Mouse (Mus musculus): Measurements from ENCODE around the gene Ap2s1. TPM values are rescaled to one million over a fixed set of nuclear protein-coding genes. Genes with fewer than 3 reads are reported as not detected.

Gene Ap2s1
- polyA plus RNA-seq, 1 experiment from 2014 or later: 431 TPM

GRCm38 (mm10) chr7:16781816-16782554 lies 43.8 kb downstream of the Ap2s1 start:
- Histone ChIP-seq H3K36me3 (no peaks in the 10 kb centered on the region), H3K4me3 (replicated peaks) (peak overlapping the region; percentile 55), H3K27ac (replicated peaks) (no peak overlapping the region), H3K9me3 (replicated peaks) (no peaks in the 10 kb centered on the region), H3K9ac (replicated peaks) (peak overlapping the region; percentile 62), H3K4me2 (peak overlapping the region; percentile 100), H3K4me1 (peaks cover 43% of the 10 kb centered on the region), H3K27me3 (replicated peaks) (0 out of 2 replicates have a peak, but pooled peaks cover 9% of the 10 kb centered on the region)
- 2% methylated on average over 57 of the region's 60 CpGs for WGBS
- peak; percentile 19 for ATAC-seq (ENCODE audit: low FRiP score)

GRCm38 (mm10) chr7:16782555-16783125 lies 44.4 kb downstream of the Ap2s1 start:
- H3K4me1 ChIP-seq: peaks cover 43% of the 10 kb centered on the region
- H3K36me3 ChIP-seq: no peaks in the 10 kb centered on the region
- H3K27me3 ChIP-seq (replicated peaks): 0 out of 2 replicates have a peak, but pooled peaks cover 9% of the 10 kb centered on the region
- 8% methylated on average over 11 of the region's 11 CpGs for WGBS
- no peak overlapping the region for H3K27ac ChIP-seq (replicated peaks)
- H3K9me3 ChIP-seq (replicated peaks): no peaks in the 10 kb centered on the region
- ATAC-seq (ENCODE audit: low FRiP score): no peak
- H3K9ac ChIP-seq (replicated peaks): no peak overlapping the region
- peak overlapping the region; percentile 100 for H3K4me2 ChIP-seq
- H3K4me3 ChIP-seq (replicated peaks): peak overlapping the region; percentile 55

DNA sequence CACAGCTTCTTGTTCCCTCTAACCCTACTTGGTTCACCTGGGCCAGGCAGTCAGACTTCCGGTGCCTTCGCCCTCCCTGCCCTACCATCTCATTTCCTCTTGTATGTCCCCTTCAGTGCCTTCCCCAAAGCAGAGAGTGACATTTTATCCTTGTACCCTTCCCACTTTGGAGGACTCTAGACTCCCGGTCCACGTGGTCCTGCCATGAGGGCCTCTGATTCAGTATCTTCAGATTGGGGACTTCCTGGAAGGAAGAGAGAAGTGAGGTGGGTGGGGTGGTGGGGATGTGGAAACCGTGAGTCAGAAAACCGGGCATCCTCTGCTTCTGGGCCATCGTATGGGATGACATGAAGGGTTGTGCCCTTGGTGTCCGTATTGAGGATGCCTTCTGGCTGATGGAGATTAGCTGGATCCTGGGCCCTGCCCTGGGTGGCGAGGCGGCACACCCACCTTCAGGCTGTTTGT lies 45.0 kb downstream of the Ap2s1 start:
- H3K4me1 ChIP-seq: peaks cover 43% of the 10 kb centered on the region
- no peak for ATAC-seq (ENCODE audit: low FRiP score)
- no peak overlapping the region for H3K9ac ChIP-seq (replicated peaks)
- 0 out of 2 replicates have a peak, but pooled peaks cover 9% of the 10 kb centered on the region for H3K27me3 ChIP-seq (replicated peaks)
- 30% methylated on average over 10 of the region's 10 CpGs for WGBS
- peak overlapping the region; percentile 55 for H3K4me3 ChIP-seq (replicated peaks)
- H3K9me3 ChIP-seq (replicated peaks): no peaks in the 10 kb centered on the region
- no peak overlapping the region for H3K27ac ChIP-seq (replicated peaks)
- H3K4me2 ChIP-seq: peak overlapping the region; percentile 100
- H3K36me3 ChIP-seq: no peaks in the 10 kb centered on the region

DNA sequence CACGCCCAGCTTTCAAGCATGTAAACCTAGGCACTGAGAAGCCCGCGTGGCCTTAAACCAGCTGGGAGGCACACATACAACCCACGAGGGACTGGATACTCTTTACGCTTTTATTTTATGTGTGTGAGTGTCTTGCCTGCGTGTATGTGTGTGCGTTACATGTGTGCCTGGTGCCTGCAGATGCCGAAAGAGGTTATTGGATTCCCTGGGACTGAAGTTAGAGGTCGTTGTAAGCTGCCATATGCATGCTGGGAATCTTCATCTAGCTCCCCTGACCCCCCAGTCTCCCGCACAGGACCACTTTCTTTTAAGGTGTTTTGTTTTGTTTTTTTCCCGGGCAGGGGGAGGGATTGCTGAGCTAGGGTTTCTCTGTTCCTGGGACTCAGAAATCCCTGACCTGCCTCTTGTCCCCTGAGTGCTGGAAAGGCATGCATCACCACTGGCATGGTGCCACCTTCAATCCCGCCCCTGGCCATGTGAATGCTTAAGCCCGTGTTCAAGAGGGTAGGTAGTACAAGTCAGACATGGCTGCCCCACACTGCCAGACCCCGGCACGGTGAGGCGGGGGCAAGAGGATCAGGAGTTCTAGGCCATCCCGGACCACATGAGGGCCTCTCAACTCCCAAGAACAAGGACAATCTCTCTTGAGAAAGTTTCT lies 45.7 kb downstream of the Ap2s1 start:
- Histone ChIP-seq H3K4me1 (peaks cover 43% of the 10 kb centered on the region), H3K9me3 (replicated peaks) (no peaks in the 10 kb centered on the region), H3K4me3 (replicated peaks) (peak overlapping the region; percentile 55; the same call in 1 of the 2 replicates), H3K9ac (replicated peaks) (no peak overlapping the region), H3K4me2 (peak overlapping the region; percentile 100), H3K27me3 (replicated peaks) (0 out of 2 replicates have a peak, but pooled peaks cover 9% of the 10 kb centered on the region), H3K27ac (replicated peaks) (no peak overlapping the region), H3K36me3 (no peaks in the 10 kb centered on the region)
- 41% methylated on average over 17 of the region's 17 CpGs for WGBS
- no peak for ATAC-seq (ENCODE audit: low FRiP score)

DNA sequence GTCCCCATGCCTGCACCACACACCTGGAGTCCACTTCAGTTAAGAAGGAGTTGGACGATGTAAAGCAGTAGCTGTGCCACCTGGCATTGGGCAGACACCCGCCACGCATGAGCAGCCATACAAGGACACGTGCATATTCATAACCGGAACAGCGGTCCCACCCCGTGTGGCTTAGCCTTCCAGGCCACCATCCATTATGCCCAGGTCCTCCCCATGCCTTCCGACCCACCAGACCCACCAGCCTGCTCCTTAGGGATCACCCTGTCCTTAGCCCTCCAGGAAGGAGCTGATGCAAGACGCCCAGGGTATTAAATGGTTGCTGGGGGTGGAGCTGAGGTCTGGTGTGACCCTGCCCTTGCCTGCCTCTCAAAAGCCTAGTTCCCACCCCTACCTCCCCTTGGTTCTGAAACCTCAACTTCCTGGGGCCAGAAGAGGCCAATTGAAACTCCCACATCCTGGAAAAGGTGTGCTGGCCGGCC lies 46.3 kb downstream of the Ap2s1 start:
- H3K36me3 ChIP-seq: no peaks in the 10 kb centered on the region
- H3K27me3 ChIP-seq (replicated peaks): 0 out of 2 replicates have a peak, but pooled peaks cover 9% of the 10 kb centered on the region
- WGBS: 65% methylated on average over 10 of the region's 10 CpGs
- no peak overlapping the region for H3K4me2 ChIP-seq
- no peak overlapping the region for H3K27ac ChIP-seq (replicated peaks)
- no peak overlapping the region for H3K9ac ChIP-seq (replicated peaks)
- H3K4me1 ChIP-seq: peaks cover 43% of the 10 kb centered on the region
- H3K9me3 ChIP-seq (replicated peaks): no peaks in the 10 kb centered on the region
- ATAC-seq (ENCODE audit: low FRiP score): no peak
- no peak overlapping the region for H3K4me3 ChIP-seq (replicated peaks)

DNA sequence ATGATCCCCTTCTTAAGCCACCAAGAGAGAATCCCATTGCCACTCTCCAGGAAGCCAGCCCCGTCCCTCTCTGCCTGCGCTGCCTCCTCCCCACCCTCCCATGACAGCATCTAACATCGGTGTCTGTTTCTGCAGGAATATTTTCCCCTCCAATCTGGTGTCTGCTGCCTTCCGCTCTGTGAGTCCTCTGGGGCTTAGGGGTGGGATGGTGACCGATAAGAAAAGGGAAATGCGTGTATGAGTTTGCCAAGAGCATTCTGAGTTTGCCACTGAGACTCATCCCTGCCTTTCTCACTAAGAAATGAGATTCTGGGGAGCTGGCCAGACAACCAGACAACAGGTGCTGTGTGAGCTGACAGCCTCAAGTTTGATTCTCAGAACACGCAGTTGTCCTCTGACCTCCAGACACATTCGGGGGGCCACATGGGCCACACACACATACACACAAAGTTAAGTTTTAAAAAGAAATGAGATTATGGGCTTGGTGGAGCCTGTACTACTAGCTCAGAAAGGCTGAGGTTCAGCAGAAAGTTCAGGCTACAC lies 47.4 kb downstream of the Ap2s1 start:
- no peak overlapping the region for H3K27ac ChIP-seq (replicated peaks)
- H3K4me2 ChIP-seq: no peak overlapping the region
- H3K9me3 ChIP-seq (replicated peaks): no peaks in the 10 kb centered on the region
- WGBS: 67% methylated on average over 8 of the region's 8 CpGs
- no peak overlapping the region for H3K4me3 ChIP-seq (replicated peaks)
- ATAC-seq (ENCODE audit: low FRiP score): no peak
- H3K36me3 ChIP-seq: no peaks in the 10 kb centered on the region
- H3K4me1 ChIP-seq: peaks cover 43% of the 10 kb centered on the region
- H3K9ac ChIP-seq (replicated peaks): no peak overlapping the region
- 0 out of 2 replicates have a peak, but pooled peaks cover 9% of the 10 kb centered on the region for H3K27me3 ChIP-seq (replicated peaks)

GRCm38 (mm10) chr7:16792316-16792715 lies 54.1 kb downstream of the Ap2s1 start:
- no peak overlapping the region for H3K9ac ChIP-seq (replicated peaks)
- no peak overlapping the region for H3K4me2 ChIP-seq
- WGBS: 85% methylated on average over 5 of the region's 5 CpGs
- H3K9me3 ChIP-seq (replicated peaks): no peaks in the 10 kb centered on the region
- no peaks in the 10 kb centered on the region for H3K27me3 ChIP-seq (replicated peaks)
- no peaks in the 10 kb centered on the region for H3K36me3 ChIP-seq
- no peak overlapping the region for H3K4me3 ChIP-seq (replicated peaks)
- no peak overlapping the region for H3K27ac ChIP-seq (replicated peaks)
- H3K4me1 ChIP-seq: no peaks in the 10 kb centered on the region
- ATAC-seq (ENCODE audit: low FRiP score): no peak

- Histone ChIP-seq H3K4me1 (no peaks in the 10 kb centered on the region), H3K36me3 (no peaks in the 10 kb centered on the region), H3K9me3 (replicated peaks) (no peaks in the 10 kb centered on the region), H3K9ac (replicated peaks) (no peak overlapping the region), H3K27me3 (replicated peaks) (no peaks in the 10 kb centered on the region), H3K4me3 (replicated peaks) (no peak overlapping the region), H3K4me2 (no peak overlapping the region), H3K27ac (replicated peaks) (no peak overlapping the region)
- no peak for ATAC-seq (ENCODE audit: low FRiP score)
- WGBS: 92% methylated on average over 19 of the region's 19 CpGs
Observed at GRCm38 (mm10) chr7:16793010-16793725, 55.0 kb downstream of the Ap2s1 start.

GRCm38 (mm10) chr7:16794886-16795285 lies 56.7 kb downstream of the Ap2s1 start:
- H3K27ac ChIP-seq (replicated peaks): no peak overlapping the region
- no peaks in the 10 kb centered on the region for H3K9me3 ChIP-seq (replicated peaks)
- WGBS: 94% methylated on average over 5 of the region's 5 CpGs
- no peak overlapping the region for H3K4me2 ChIP-seq
- H3K36me3 ChIP-seq: no peaks in the 10 kb centered on the region
- H3K27me3 ChIP-seq (replicated peaks): no peaks in the 10 kb centered on the region
- H3K9ac ChIP-seq (replicated peaks): no peak overlapping the region
- H3K4me3 ChIP-seq (replicated peaks): no peak overlapping the region
- no peak for ATAC-seq (ENCODE audit: low FRiP score)
- H3K4me1 ChIP-seq: no peaks in the 10 kb centered on the region
